Mouse (Mus musculus) embryonic facial prominence, embryonic 11.5 days (tissue): ENCODE results near the gene Mgarp. TPM values are rescaled to one million over a fixed set of nuclear protein-coding genes. Genes with fewer than 3 reads are reported as not detected.

Experiments used
- ATAC-seq: fragments of 200-750 bp; cut with Nextera tagmentation; replicated peaks from 2 replicates; pipeline ENCODE4 v1.8.0; 2017; ENCODE audit warnings: low read depth; ENCODE audit not compliant: insufficient number of reproducible peaks, low FRiP score, low TSS enrichment
- DNase-seq: peaks from one replicate; pipeline ENCODE4 v3.0.0-alpha.2; 2015; ENCODE audit warnings: low spot score
- H3K27ac ChIP-seq: fragments of 300-500 bp; sonication (generic); replicated peaks from 2 replicates; pipeline ENCODE4 v1.5.1; 2014; ENCODE audit warnings: mild to moderate bottlenecking, low read depth, low read length, control low read depth
- H3K27me3 ChIP-seq: fragments of 300-500 bp; sonication (generic); 2 replicates; pipeline ENCODE4 v1.6.1; 2014; ENCODE audit warnings: mild to moderate bottlenecking, low read length, moderate library complexity, mixed read lengths; ENCODE audit not compliant: control insufficient read depth, insufficient read depth
- H3K36me3 ChIP-seq: fragments of 300-500 bp; sonication (generic); replicated peaks from 2 replicates; pipeline ENCODE4 v1.6.1; 2014; ENCODE audit warnings: low read depth, mild to moderate bottlenecking, low read length, moderate library complexity, mixed read lengths; ENCODE audit not compliant: control insufficient read depth, insufficient read depth
- H3K4me1 ChIP-seq: fragments of 300-500 bp; sonication (generic); 2 replicates; pipeline ENCODE4 v1.6.1; 2014; ENCODE audit warnings: low read length, mixed read lengths; ENCODE audit not compliant: control insufficient read depth, insufficient read depth
- H3K4me2 ChIP-seq: fragments of 300-500 bp; sonication (generic); 2 replicates; pipeline ENCODE4 v1.6.1; 2014; ENCODE audit warnings: low read depth, mild to moderate bottlenecking, control low read depth, low read length, moderate library complexity
- H3K4me3 ChIP-seq: fragments of 300-500 bp; sonication (generic); 2 replicates; pipeline ENCODE4 v1.5.1; 2014; ENCODE audit warnings: low read depth, low read length, control low read depth
- H3K9ac ChIP-seq: fragments of 300-500 bp; sonication (generic); replicated peaks from 2 replicates; pipeline ENCODE4 v1.6.1; 2014; ENCODE audit warnings: mild to moderate bottlenecking, control low read depth, low read length
- H3K9me3 ChIP-seq: fragments of 300-500 bp; sonication (generic); replicated peaks from 2 replicates; pipeline ENCODE4 v1.6.1; 2016; ENCODE audit warnings: mild to moderate bottlenecking, low read length, inconsistent platforms, mixed read lengths; ENCODE audit not compliant: control insufficient read depth
- WGBS: fragments of 180-500 bp; shearing (Covaris S2); extraction: QIAGEN DNeasy Blood & Tissue Kit; methylation state at CpG from one replicate; pipeline ENCODE4 v1.1.7; 2014; 5-methylcytosine and 5-hydroxymethylcytosine counted together
- polyA plus RNA-seq: library from polyadenylated mRNA; unstranded; fragments of >200 nt; fragmentation: Nextera tagmentation; extraction: Ambion mirVana; gene quantifications from 2 replicates; pipeline ENCODE4 v1.2.1, GENCODE M21; 2014

The Mgarp gene
- polyA plus RNA-seq, 1 experiment from 2014 or later = 9.1 TPM

GRCm38 (mm10) chr3:51416364-51417134 is 20.0 kb upstream of the Mgarp start:
- Histone ChIP-seq H3K4me1 (no peaks in the 10 kb centered on the region), H3K4me2 (peak overlapping the region; percentile 64), H3K27ac (peak overlapping the region; percentile 86), H3K27me3 (no peaks in the 10 kb centered on the region), H3K4me3 (peak overlapping the region; percentile 100), H3K9me3 (no peaks in the 10 kb centered on the region), H3K36me3 (no peaks in the 10 kb centered on the region), H3K9ac (peak overlapping the region; percentile 99)
- under 1% methylated on average over 44 of the region's 68 CpGs for WGBS
- ATAC-seq (peak; percentile 60), DNase-seq (peak; percentile 44)

DNA sequence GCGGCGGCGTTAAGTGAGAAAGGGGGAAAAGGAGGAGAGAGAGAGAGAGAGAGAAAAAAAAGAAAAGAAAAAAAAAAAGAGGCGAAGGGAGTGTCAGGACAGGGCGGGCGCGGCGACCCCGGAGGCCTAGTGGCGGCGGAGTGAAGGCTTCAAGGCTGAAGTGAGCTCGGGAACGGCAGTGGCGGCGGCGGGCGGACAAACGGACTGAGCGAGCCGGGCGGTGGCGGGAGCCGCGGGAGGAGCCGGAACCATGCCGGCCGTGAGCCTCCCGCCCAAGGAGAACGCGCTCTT is 19.5 kb upstream of the Mgarp start:
- WGBS = 2% methylated on average over 17 of the region's 30 CpGs
- Histone ChIP-seq H3K27me3 (no peaks in the 10 kb centered on the region), H3K4me2 (peak overlapping the region; percentile 67), H3K9ac (peak overlapping the region; percentile 99), H3K9me3 (no peaks in the 10 kb centered on the region), H3K4me1 (no peaks in the 10 kb centered on the region), H3K4me3 (peak overlapping the region; percentile 100), H3K36me3 (no peaks in the 10 kb centered on the region), H3K27ac (peak overlapping the region; percentile 86)
- no peak for DNase-seq
- ATAC-seq = peak; percentile 47

GRCm38 (mm10) chr3:51415098-51416072 is 18.8 kb upstream of the Mgarp start, which contains the start of gene Naa15:
Gene Naa15, plus strand, starts transcription at chr3:51415148.
- H3K4me1 ChIP-seq = no peaks in the 10 kb centered on the region
- WGBS = 4% methylated on average over 43 of the region's 43 CpGs
- H3K9me3 ChIP-seq = no peaks in the 10 kb centered on the region
- peak within 1 kb of the TSS; percentile 86 for H3K27ac ChIP-seq
- peak within 1 kb of the TSS; percentile 67 for H3K4me2 ChIP-seq
- ATAC-seq (peak; percentile 88), DNase-seq (peak; percentile 96)
- peak within 1 kb of the TSS; percentile 99 for H3K9ac ChIP-seq
- H3K27me3 ChIP-seq = no peaks in the 10 kb centered on the region
- H3K36me3 ChIP-seq = no peaks in the 10 kb centered on the region
- peak within 1 kb of the TSS; percentile 100 for H3K4me3 ChIP-seq

- H3K9ac ChIP-seq = no peak overlapping the region
These were observed 16.7 kb upstream of the Mgarp start for GRCm38 (mm10) chr3:51413276-51413675.

GRCm38 (mm10) chr3:51412457-51412856 is 15.9 kb upstream of the Mgarp start:
- Histone ChIP-seq H3K9me3 (no peaks in the 10 kb centered on the region), H3K9ac (no peak overlapping the region), H3K4me2 (no peak overlapping the region), H3K4me3 (no peak overlapping the region), H3K36me3 (no peaks in the 10 kb centered on the region), H3K27me3 (no peaks in the 10 kb centered on the region), H3K4me1 (peaks cover 2% of the 10 kb centered on the region; the same call in 1 of the 2 replicates), H3K27ac (no peak overlapping the region)
- ATAC-seq = no peak
- 87% methylated on average over 7 of the region's 7 CpGs for WGBS
- no peak for DNase-seq

More at GRCm38 (mm10) chr3:51413276-51413675, 16.7 kb upstream of the Mgarp start:
- Histone ChIP-seq H3K36me3 (no peaks in the 10 kb centered on the region), H3K27me3 (no peaks in the 10 kb centered on the region), H3K4me3 (no peak overlapping the region), H3K4me2 (no peak overlapping the region), H3K9me3 (no peaks in the 10 kb centered on the region), H3K4me1 (no peaks in the 10 kb centered on the region), H3K27ac (no peak overlapping the region)
- DNase-seq (no peak), ATAC-seq (no peak)
- WGBS = 78% methylated on average over 1 of the region's 1 CpGs

DNA sequence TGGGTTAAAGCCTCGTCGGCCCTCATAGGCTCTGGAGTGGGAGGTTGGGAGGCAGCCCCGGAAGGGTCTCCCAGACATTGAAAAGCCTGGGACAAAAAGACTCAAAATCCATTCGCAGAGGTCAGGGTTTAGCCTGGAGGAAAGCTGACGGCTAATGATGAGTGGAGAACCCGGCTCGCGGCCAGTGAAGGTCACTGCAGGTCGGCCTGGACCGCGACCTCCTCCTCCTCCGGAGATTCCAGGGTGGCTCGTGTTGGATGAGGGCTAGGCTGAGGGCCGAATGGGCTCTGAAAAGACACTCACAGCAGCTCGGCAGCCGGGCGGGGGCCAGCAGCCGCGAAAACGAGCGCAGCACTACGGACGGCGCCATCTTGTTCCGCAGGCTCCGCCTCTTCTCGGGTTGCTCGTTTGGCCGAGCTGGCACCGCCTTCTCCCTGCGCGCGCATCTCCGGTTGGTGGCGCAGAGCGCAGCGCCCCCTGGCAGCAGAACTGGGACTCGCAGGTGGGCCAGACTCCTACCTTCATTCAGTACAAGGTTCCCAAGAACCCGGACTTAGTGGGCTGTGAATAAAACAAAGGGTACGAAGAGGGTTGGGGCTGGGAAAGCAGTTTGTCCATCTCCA is 12.1 kb upstream of the Mgarp start, which contains the start of gene Ndufc1:
TSS of gene Ndufc1 (minus strand) at position 428 of the 623 bp plus-strand sequence.
- H3K9ac ChIP-seq = peak within 1 kb of the TSS; percentile 73
- no peaks in the 10 kb centered on the region for H3K27me3 ChIP-seq
- peaks cover 2% of the 10 kb centered on the region; the same call in 1 of the 2 replicates for H3K4me1 ChIP-seq
- peak; percentile 90 for ATAC-seq
- peak; percentile 96 for DNase-seq
- under 1% methylated on average over 37 of the region's 40 CpGs for WGBS
- peak within 1 kb of the TSS; percentile 60 for H3K4me3 ChIP-seq
- H3K9me3 ChIP-seq = no peaks in the 10 kb centered on the region
- no peaks in the 10 kb centered on the region; the same call in 1 of the 2 replicates for H3K36me3 ChIP-seq
- H3K4me2 ChIP-seq = peak within 1 kb of the TSS; percentile 29
- H3K27ac ChIP-seq = peak within 1 kb of the TSS; percentile 86

DNA sequence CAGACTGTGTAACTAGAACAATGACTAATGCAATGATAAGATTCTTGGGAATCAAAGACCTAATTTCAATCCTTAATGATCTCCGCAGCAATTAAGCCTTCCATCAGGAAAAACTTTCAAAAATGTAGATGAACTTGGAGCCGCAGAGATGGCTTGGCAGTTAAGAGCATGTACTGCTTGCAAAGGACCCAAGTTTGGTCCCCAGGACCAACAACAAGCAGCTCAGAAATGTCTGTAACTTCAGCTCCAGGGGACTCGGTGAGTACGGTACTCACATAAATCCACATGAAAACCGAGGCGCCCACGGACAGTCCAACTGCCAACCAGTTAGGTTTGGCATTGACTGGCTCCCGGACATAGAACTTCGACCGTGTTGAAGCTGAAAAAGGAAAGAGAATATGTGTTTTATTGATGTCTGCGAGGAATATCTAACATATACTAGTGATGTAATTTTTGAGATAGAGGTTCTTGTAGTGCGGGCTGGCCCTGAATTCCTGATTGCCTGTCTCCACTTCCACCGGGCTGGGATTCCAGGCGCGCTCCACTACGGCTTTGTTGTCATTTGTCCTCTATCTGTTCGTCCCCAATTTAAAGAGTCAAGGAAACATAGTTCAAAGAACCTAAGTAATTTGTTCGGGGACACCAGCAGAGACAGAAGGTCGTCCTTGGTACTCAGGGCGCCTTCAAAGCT is 11.5 kb upstream of the Mgarp start:
- H3K9ac ChIP-seq = peak overlapping the region; percentile 73
- peak overlapping the region; percentile 86 for H3K27ac ChIP-seq
- H3K27me3 ChIP-seq = no peaks in the 10 kb centered on the region
- peak overlapping the region; percentile 29 for H3K4me2 ChIP-seq
- H3K4me1 ChIP-seq = peaks cover 2% of the 10 kb centered on the region; the same call in 1 of the 2 replicates
- DNase-seq = no peak
- no peaks in the 10 kb centered on the region for H3K9me3 ChIP-seq
- H3K4me3 ChIP-seq = peak overlapping the region; percentile 60
- WGBS = 24% methylated on average over 20 of the region's 20 CpGs
- ATAC-seq = no peak
- H3K36me3 ChIP-seq = no peaks in the 10 kb centered on the region; the same call in 1 of the 2 replicates
